Mouse (Mus musculus) G1E (cell line): Measurements from ENCODE around the gene Lsm14a.

ENCODE experiments used
- CTCF ChIP-seq: IDR thresholded peaks from 2 replicates; pipeline ENCODE4 v1.5.1; 2012; ENCODE audit warnings: low read depth, low read length, inconsistent platforms, mixed read lengths
- GATA1 ChIP-seq: IDR thresholded peaks from 2 replicates; pipeline ENCODE4 v1.6.1; 2012; ENCODE audit warnings: borderline replicate concordance, low read length, inconsistent platforms, mixed read lengths
- POLR2AphosphoS5 ChIP-seq: IDR thresholded peaks from 2 replicates; pipeline ENCODE4 v1.6.1; 2012; ENCODE audit warnings: low read depth, low read length, inconsistent platforms; ENCODE audit not compliant: insufficient replicate concordance

DNA sequence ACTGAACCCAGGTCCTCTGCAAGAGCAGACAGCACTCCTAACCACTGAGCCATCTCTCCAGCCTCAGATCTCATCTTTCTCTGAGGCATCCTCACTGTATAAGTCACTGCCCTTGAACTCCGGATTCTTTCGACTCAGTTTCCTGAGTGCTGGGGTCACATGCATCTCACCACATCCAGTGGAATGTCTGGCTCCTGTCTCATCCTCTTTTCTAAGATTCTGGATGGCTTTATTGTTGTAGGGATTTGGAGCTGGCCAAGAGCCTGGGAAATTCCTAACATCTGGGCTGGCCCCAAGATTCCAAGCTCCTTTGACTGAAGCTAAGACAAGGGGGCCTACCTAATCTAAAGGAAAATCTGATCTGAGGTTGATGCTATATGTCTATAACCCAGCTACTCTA is 74.0 kb downstream of the Lsm14a start:
- TF ChIP-seq CTCF (no peak), GATA1 (no peak), POLR2AphosphoS5 (no peak)
